Mouse (Mus musculus): ENCODE measurements around the gene Rgs8.

The Rgs8 gene

GRCm38 (mm10) chr1:153652938-153653623 is at the start of gene Rgs8:
Gene Rgs8 (plus strand): TSS chr1:153653025.
- DNase-seq = no peak

GRCm38 (mm10) chr1:153617340-153617830 is 35.4 kb upstream of the Rgs8 start:
- no peak for DNase-seq

- DNase-seq = no peak
These were observed 29.8 kb upstream of the Rgs8 start for GRCm38 (mm10) chr1:153623036-153623435.

- DNase-seq = no peak
These were observed 20.1 kb upstream of the Rgs8 start for GRCm38 (mm10) chr1:153632686-153633085.

GRCm38 (mm10) chr1:153635056-153635455 is 17.8 kb upstream of the Rgs8 start:
- no peak for DNase-seq

GRCm38 (mm10) chr1:153635521-153635920 is 17.3 kb upstream of the Rgs8 start:
- peak; percentile 83 for DNase-seq

- no peak for DNase-seq
These were observed 16.0 kb upstream of the Rgs8 start for GRCm38 (mm10) chr1:153636821-153637220.

- peak; percentile 16 for DNase-seq
These were observed 11.3 kb upstream of the Rgs8 start for GRCm38 (mm10) chr1:153641492-153641939.

- DNase-seq = peak; percentile 48
These were observed 10.8 kb upstream of the Rgs8 start for GRCm38 (mm10) chr1:153641940-153642501.

GRCm38 (mm10) chr1:153653674-153654073 is 849 bp downstream of the Rgs8 start:
- no peak for DNase-seq

- DNase-seq = no peak
These were observed 6.8 kb downstream of the Rgs8 start for GRCm38 (mm10) chr1:153659666-153660065.

- no peak for DNase-seq
These were observed 8.3 kb downstream of the Rgs8 start for GRCm38 (mm10) chr1:153660982-153661688.

GRCm38 (mm10) chr1:153661689-153662002 is 8.8 kb downstream of the Rgs8 start:
- peak; percentile 37 for DNase-seq

- no peak for DNase-seq
These were observed 9.5 kb downstream of the Rgs8 start for GRCm38 (mm10) chr1:153662362-153662761.

- no peak for DNase-seq
These were observed 12.4 kb downstream of the Rgs8 start for GRCm38 (mm10) chr1:153665066-153665715.

- no peak for DNase-seq
These were observed 13.4 kb downstream of the Rgs8 start for GRCm38 (mm10) chr1:153666236-153666635.

- no peak for DNase-seq
These were observed 14.5 kb downstream of the Rgs8 start for GRCm38 (mm10) chr1:153667244-153667727.

- no peak for DNase-seq
These were observed 15.0 kb downstream of the Rgs8 start for GRCm38 (mm10) chr1:153667781-153668180.

GRCm38 (mm10) chr1:153669086-153669485 is 16.3 kb downstream of the Rgs8 start:
- DNase-seq = no peak

GRCm38 (mm10) chr1:153669728-153670127 is 16.9 kb downstream of the Rgs8 start:
- DNase-seq = no peak

- no peak for DNase-seq
These were observed 18.5 kb downstream of the Rgs8 start for GRCm38 (mm10) chr1:153671352-153671751.

GRCm38 (mm10) chr1:153672698-153673097 is 19.9 kb downstream of the Rgs8 start:
- DNase-seq = no peak

- DNase-seq = no peak
These were observed 21.1 kb downstream of the Rgs8 start for GRCm38 (mm10) chr1:153673900-153674299.

All from kidney, adult 18-20 months (tissue).